Mouse (Mus musculus) forelimb bud, embryonic 11.5 days (tissue): ENCODE results near the gene Slc17a4.

Experiments
- DNase-seq: peaks from one replicate; pipeline ENCODE4 v3.0.0-alpha.2; 2012; ENCODE audit warnings: low read depth, low spot score

Slc17a4 gene

DNA sequence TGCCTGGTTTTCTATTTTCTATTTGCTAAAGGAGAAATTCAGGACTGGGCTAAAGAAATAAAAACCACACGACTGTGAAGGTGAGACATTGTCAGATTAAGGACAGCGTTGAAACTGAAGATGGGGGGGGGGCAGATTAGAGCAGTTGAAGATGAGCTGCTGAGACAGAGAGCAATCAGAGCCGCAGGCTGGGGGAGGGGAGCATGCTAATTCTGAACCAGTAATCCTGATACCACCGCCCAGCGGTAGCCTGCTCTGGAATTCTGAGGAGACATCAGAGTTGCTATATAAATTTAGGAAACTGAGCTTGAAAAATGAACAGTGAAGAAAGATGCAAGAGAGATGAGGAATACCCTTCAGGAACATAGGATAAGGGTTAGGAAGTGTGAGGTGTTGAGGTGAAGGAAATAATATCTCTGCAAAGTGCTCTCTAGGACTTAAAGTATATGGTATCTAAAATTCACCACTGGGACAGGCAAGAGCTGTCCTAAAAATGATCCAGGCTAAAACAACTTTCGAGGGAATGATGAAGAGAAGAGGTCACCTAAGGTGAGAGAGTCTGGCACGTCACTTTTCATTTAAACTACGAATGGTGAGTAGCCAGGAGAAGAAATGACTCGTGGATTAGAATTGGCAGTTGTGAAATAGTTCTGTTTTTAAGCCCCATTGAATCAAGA, 22.1 kb downstream of the Slc17a4 start:
- no peak for DNase-seq

DNA sequence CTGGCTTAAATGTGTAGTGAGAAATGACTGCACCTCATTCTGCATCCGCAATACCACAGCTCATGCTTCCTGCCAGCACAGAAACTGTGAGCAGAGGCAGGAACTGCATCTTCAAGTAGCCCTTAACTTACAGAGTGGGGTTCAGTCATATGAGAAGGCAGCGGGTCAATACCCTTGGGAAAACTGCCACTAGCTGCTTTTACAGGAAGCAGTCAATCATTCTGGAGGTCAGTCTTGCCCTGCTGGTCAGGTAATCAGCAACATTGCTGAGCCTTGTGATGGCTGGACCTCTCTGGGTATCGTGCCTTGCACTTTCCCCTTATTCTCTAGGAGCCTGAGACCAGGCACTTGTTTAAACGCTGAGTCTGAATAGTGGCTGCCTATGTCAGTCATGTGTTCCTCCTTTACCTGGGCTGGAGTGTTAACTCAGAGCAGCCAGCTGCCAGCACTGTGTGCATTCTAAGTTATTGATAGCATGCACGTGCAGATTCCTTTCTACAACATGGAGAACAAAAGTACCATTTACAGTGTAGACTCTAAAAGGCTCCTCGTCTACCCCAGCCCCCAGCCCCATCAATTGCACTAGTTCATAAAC, 25.7 kb downstream of the Slc17a4 start:
- DNase-seq, result peak; percentile 49

DNA sequence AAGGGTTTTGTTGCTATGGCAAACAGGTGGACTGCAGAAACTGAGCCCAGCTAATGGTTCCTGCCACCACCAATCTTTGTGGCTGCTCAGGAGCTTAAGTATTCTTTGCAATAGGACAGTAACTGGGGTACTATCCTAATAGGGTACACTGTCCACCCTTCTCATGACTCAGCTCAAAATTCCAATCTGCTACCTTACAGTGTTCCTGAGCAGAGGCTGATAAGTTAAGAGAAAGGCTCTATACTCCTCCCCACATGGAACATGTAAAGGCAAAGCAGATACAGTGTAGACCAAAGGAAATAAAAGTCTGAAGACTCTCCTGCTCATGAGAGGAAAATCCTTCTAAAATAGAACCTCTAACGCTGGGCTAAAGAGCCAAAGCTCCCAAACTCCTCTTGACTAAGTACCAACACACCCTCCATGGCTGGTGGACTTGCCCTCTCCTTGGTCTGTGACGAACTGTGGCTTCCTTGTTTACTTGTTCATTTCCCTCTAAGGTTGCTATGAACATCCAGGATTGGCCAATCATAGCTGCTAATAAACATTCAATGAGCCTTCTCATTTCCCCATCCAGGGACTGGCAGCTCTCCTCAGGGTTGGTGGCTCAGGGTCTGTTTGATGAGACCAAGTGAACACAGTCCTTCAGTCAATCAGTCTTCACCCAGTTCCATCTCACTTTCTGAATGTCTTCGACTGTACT, 27.6 kb downstream of the Slc17a4 start:
- no peak for DNase-seq

DNA sequence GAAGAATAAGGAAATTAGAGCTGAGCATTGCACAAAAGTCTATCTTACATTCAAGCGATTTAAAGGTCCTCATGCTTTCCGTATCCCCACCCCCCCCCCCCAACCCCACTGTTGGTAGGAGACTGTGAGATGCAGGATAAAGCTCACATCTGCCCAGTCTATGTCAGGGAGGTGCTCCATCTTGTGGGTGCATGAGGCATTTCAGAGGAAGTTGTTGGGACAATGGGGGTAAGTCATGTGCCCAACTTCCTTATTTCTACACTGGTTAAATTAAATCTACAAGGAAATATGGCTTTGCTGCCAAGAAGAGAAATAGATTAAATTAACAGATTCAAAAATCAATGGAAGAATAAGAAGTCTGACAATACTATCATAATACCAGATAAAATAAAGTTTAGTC, 29.3 kb downstream of the Slc17a4 start:
- DNase-seq, result peak; percentile 11

DNA sequence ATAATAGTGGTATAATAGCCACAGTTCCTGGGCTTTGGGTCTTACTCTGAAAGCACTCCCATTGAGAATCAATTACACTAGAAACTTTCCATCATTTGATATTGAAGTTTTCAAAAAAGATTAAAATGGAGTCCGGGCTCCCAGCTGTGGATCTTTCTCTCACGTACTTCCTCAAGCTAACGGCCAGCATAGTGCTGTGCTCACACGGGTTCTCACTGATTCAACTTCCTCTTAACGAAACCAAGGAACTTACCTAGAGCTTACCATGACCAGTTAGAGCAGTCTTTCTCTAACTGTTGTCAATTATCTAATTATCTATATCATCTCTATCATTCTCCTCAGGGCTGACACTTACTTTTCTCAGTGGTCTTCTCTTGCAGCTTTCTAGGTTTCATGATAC, 35.2 kb downstream of the Slc17a4 start:
- no peak for DNase-seq

DNA sequence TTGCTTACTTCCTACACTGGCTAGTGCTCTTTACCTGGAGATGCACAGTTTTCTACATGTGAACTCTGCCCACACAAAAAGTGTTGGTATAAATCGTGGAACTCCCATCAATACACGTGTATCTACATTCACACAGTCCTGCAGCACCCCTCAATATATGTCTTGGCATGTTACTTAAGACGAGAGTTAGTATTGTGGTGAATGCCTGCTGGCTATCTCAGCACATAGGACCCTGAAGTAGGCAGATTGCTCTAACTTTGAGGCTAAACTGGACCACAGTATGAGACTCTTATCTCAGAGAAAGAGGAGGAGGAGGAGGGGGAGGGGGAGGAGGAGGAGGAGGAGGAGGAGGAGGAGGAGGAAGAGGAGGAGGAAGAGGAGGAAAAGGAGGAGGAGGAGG, 35.7 kb downstream of the Slc17a4 start:
- no peak for DNase-seq

DNA sequence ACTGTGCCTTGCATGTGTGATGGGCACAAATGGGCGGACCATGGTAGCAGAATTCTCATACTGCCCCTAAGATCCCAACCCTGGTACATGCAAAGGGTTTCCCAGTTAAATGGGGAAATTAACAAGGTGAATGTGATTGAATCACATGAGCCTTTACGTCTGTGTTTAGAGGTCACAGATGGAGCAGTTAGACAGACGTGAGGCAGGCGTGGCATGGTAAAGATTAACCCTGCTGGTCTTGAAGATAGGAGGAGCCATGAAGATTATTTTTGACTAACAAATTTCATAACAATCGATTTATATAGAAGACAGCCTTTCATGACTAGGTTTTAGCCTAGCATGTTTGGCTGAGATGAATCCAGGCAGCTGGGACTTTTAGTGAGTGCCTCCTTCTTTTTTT, 41.7 kb downstream of the Slc17a4 start:
- DNase-seq, result no peak

DNA sequence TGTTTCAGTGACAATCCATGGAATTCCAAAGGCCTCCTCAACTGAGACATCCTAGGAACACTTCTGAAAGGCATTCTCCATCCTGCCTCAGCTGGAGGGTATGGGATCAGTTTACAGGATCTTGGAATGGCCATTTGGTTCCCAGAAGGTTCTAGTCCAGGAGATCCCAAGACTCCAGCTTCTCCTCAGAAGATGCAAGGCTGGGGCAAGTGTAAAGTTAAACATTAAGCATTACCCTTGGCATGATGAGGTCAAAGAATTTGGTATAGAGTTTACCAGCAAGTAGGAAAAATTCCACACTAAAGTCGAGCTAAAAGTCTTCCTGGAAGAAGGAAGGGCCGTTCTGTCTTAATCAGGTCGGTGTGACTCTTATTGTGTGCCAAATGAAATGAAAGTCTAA, 44.8 kb downstream of the Slc17a4 start:
- no peak for DNase-seq

DNA sequence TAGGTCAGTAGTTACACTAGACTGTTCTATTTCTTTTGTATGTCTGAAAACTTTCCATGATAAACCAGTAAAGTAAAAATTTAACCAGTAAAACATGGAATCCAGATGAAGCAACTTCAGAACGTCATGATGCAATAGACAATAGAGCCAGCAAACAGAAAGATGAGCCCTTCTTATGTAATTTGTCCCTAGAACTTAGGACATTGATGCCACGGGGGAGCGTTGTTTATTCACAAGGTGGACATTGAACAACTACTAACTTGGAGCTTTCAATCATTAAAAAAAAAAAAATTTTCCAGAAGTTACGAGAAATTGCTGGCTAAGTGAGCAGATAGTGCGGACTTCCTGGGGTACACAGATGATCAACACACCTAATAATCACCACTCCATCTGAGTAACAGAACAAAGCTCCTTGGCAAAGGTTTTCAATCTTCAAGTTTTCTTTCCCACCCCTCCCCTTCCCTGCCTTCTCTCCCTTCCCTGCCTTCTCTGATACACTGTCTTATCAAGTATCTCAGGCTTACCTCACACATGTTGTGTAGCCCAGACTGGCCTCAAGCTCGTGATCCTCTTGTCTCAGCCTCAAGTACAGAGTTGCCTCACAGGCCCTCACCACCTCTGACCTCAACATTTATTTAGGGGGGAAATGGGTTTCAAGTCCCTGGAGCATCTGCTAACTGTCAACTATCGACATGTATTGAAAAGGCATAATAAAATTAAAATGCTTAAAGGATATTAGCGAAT, 45.8 kb downstream of the Slc17a4 start:
- DNase-seq, result no peak

DNA sequence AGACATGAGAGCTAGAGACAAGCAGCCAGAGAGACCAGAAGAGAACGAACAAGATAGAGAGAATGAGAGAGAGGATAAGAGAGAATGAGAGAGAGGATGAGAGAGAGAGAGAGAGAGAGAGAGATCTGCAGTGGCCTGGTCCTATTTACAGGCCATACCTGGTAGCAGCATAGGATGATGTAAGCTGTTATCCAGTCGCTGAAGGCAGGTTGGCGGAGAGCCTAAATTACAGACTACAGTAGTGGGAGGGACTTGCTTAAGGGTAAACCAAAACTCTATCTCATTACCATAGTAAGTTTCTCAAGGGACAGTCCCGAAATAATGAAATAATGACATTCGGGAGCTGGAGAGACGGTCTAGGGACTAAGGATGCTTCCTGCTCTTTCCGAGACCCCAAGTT, 47.4 kb downstream of the Slc17a4 start, which contains the start of gene Slc17a1:
Slc17a1 (plus strand) TSS at position 346 of the 400 bp plus-strand sequence.
- DNase-seq, result no peak

DNA sequence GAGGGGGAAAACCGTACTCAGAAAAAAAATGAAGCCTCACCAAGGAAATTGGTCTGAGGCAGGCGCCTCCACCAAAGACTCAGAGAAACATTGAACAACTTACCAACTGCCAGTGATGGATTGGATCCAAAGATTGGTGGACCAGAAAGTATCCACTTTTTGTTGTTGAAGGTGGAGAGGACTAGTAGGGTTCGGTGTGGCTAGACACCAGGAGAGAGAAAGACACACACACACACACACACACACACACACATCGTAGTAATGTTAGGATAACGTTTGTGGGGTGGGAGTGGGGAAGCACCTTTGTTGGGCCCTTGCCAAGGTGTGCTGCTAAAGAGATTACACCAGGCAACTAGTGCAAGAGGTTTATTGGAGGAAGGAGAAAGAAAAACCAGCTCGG, 47.8 kb downstream of the Slc17a4 start:
- no peak for DNase-seq

DNA sequence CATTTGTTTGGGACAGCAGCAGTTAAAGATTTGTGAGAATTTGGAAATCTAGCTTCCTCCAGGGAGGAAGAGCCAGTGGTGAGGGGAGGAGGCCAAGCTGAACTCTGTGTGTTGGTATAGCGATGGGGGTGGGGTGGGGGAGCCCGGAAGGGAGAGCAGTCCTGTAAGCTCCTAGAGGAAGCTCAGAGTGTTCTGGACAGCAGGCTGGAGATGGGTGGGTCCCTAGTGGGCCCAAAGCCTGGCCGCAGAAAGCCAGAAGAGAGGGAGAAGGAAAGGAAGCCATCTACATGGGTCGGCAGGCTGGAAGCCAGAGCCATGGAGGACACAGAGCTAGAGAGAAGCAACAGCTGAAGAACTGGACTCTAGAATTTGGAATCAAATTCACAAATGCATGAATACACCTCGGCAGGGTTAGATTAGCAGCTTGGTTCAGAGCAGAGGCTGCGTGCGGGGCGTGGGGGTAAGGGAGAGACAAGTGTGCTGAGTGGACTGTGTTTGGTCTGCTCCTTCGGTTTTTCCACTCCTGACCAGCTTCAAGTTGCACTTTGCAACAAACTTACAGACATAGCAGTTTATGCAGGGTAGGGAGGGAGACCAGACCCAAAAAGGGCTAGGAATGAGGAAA, 48.6 kb downstream of the Slc17a4 start:
- no peak for DNase-seq

DNA sequence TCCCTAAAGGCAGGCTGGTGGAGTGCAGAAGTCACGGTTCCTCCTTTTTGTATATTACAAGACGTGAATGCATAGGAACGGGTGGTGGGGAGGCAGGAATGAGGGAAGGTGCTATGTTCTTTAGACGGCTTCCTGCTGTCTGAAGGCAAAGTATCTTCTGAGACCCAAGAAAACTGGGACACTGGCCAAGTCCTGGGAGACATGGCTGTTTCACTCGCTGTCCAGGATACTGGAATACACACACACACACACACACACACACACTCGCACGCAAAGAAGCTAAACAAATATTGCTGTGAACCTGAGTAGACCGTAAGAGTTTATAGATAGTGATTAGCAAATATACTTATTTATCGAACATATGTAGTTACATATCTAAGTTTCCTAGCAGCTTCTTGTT, 50.1 kb downstream of the Slc17a4 start:
- DNase-seq, result no peak

DNA sequence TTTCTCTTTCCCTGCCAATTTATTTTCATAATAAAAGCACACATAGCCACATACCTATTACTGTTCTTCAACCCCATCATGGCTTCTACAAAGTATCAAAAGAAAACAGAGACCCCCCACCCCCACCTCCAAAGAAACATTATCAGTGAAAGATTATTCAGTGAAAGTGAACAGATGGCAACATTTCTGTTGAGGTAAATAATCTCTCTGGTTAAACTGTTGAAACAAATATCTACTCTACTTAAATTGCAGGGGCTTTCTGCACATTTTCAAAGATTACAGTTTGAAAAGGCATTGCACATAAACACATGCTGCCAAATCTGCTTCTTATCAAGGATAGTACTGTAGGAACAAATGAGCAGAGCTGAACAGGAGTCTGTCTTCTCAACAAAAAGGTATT, 53.0 kb downstream of the Slc17a4 start:
- DNase-seq, result no peak

DNA sequence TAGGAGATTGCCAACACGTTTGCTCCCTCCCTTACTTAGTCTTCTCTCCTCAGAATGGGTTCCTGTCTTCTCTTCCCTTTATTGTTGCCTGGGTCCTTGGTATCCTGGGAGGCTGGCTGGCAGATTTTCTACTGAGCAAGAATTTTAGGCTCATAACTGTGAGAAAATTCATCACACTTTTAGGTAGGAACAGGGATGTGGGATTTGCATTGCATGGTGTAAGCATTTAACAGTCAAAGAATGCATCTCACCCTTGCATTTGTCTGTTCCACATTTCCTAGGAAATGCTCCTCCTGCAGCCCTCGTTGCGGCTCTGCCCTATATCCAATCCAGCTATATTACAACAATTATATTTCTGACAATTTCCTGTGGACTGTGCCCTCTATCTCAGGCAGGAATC, 58.4 kb downstream of the Slc17a4 start:
- DNase-seq, result no peak

DNA sequence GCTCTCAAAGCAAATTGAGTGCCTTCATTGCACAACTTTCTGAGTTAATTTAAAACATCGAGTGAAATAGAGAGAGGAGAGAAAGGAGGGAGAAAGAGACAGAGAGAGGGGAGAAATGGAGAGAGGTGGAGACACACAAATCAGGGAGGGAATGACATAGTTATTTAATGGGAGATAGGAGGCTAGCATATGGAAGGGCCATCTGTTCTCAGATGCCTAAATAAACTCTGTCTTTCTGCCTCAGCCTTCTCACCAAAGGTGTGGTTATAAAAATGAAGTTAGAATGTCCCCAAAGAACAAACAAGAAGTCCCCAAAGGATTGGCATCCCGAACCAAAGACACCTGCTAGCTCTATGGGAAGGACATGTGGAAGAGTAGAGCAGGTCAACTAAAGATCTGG, 65.5 kb downstream of the Slc17a4 start:
- no peak for DNase-seq
